Mouse (Mus musculus) embryonic facial prominence, embryonic 11.5 days (tissue): ENCODE measurements around the gene Letmd1. TPM values are rescaled to one million over a fixed set of nuclear protein-coding genes. Genes with fewer than 3 reads are reported as not detected.

ENCODE experiments used
- ATAC-seq: fragments of 200-750 bp; cut with Nextera tagmentation; replicated peaks from 2 replicates; pipeline ENCODE4 v1.8.0; 2017; ENCODE audit warnings: low read depth; ENCODE audit not compliant: insufficient number of reproducible peaks, low FRiP score, low TSS enrichment
- DNase-seq: peaks from one replicate; pipeline ENCODE4 v3.0.0-alpha.2; 2015; ENCODE audit warnings: low spot score
- H3K27ac ChIP-seq: fragments of 300-500 bp; sonication (generic); replicated peaks from 2 replicates; pipeline ENCODE4 v1.5.1; 2014; ENCODE audit warnings: mild to moderate bottlenecking, low read depth, low read length, control low read depth
- H3K27me3 ChIP-seq: fragments of 300-500 bp; sonication (generic); 2 replicates; pipeline ENCODE4 v1.6.1; 2014; ENCODE audit warnings: mild to moderate bottlenecking, low read length, moderate library complexity, mixed read lengths; ENCODE audit not compliant: control insufficient read depth, insufficient read depth
- H3K36me3 ChIP-seq: fragments of 300-500 bp; sonication (generic); replicated peaks from 2 replicates; pipeline ENCODE4 v1.6.1; 2014; ENCODE audit warnings: low read depth, mild to moderate bottlenecking, low read length, moderate library complexity, mixed read lengths; ENCODE audit not compliant: control insufficient read depth, insufficient read depth
- H3K4me1 ChIP-seq: fragments of 300-500 bp; sonication (generic); 2 replicates; pipeline ENCODE4 v1.6.1; 2014; ENCODE audit warnings: low read length, mixed read lengths; ENCODE audit not compliant: control insufficient read depth, insufficient read depth
- H3K4me2 ChIP-seq: fragments of 300-500 bp; sonication (generic); 2 replicates; pipeline ENCODE4 v1.6.1; 2014; ENCODE audit warnings: low read depth, mild to moderate bottlenecking, control low read depth, low read length, moderate library complexity
- H3K4me3 ChIP-seq: fragments of 300-500 bp; sonication (generic); 2 replicates; pipeline ENCODE4 v1.5.1; 2014; ENCODE audit warnings: low read depth, low read length, control low read depth
- H3K9ac ChIP-seq: fragments of 300-500 bp; sonication (generic); replicated peaks from 2 replicates; pipeline ENCODE4 v1.6.1; 2014; ENCODE audit warnings: mild to moderate bottlenecking, control low read depth, low read length
- H3K9me3 ChIP-seq: fragments of 300-500 bp; sonication (generic); replicated peaks from 2 replicates; pipeline ENCODE4 v1.6.1; 2016; ENCODE audit warnings: mild to moderate bottlenecking, low read length, inconsistent platforms, mixed read lengths; ENCODE audit not compliant: control insufficient read depth
- WGBS: fragments of 180-500 bp; shearing (Covaris S2); extraction: QIAGEN DNeasy Blood & Tissue Kit; methylation state at CpG from one replicate; pipeline ENCODE4 v1.1.7; 2014; 5-methylcytosine and 5-hydroxymethylcytosine counted together
- polyA plus RNA-seq: library from polyadenylated mRNA; unstranded; fragments of >200 nt; fragmentation: Nextera tagmentation; extraction: Ambion mirVana; gene quantifications from 2 replicates; pipeline ENCODE4 v1.2.1, GENCODE M21; 2014

The Letmd1 gene
- polyA plus RNA-seq, 1 experiment from 2014 or later, result 40.1 TPM

GRCm38 (mm10) chr15:100469189-100469545 is 344 bp downstream of the Letmd1 start:
- ATAC-seq (no peak; the same call in 1 of the 2 replicates), DNase-seq (no peak)
- Histone ChIP-seq H3K27ac (peak overlapping the region; percentile 47; the same call in 1 of the 2 replicates), H3K27me3 (no peaks in the 10 kb centered on the region), H3K9ac (peak overlapping the region; percentile 86), H3K4me1 (peaks cover 2% of the 10 kb centered on the region; the same call in 1 of the 2 replicates), H3K9me3 (no peaks in the 10 kb centered on the region), H3K4me3 (peak overlapping the region; percentile 85), H3K36me3 (no peaks in the 10 kb centered on the region), H3K4me2 (peak overlapping the region; percentile 58)
- under 1% methylated on average over 19 of the region's 19 CpGs for WGBS

- DNase-seq, result no peak
- Histone ChIP-seq H3K4me3 (peak overlapping the region; percentile 85), H3K27ac (no peak overlapping the region), H3K4me1 (peaks cover 2% of the 10 kb centered on the region; the same call in 1 of the 2 replicates), H3K27me3 (no peaks in the 10 kb centered on the region), H3K9me3 (no peaks in the 10 kb centered on the region), H3K4me2 (peak overlapping the region; percentile 58), H3K36me3 (no peaks in the 10 kb centered on the region), H3K9ac (no peak overlapping the region)
- no peak for ATAC-seq
- 64% methylated on average over 10 of the region's 10 CpGs for WGBS
Measured at GRCm38 (mm10) chr15:100470037-100470436, 1.2 kb downstream of the Letmd1 start.

GRCm38 (mm10) chr15:100473926-100474503 is 5.2 kb downstream of the Letmd1 start:
- H3K27ac ChIP-seq, result no peak overlapping the region
- H3K27me3 ChIP-seq, result no peaks in the 10 kb centered on the region
- no peak overlapping the region for H3K4me3 ChIP-seq
- H3K9ac ChIP-seq, result no peak overlapping the region
- no peaks in the 10 kb centered on the region for H3K9me3 ChIP-seq
- WGBS, result 86% methylated on average over 7 of the region's 7 CpGs
- DNase-seq (no peak), ATAC-seq (no peak)
- H3K4me1 ChIP-seq, result no peaks in the 10 kb centered on the region; the same call in 1 of the 2 replicates
- no peak overlapping the region for H3K4me2 ChIP-seq
- H3K36me3 ChIP-seq, result no peaks in the 10 kb centered on the region

GRCm38 (mm10) chr15:100478351-100478750 is 9.5 kb downstream of the Letmd1 start:
- no peak; the same call in 1 of the 2 replicates for ATAC-seq
- no peak overlapping the region for H3K27ac ChIP-seq
- H3K4me1 ChIP-seq, result no peaks in the 10 kb centered on the region
- H3K9me3 ChIP-seq, result no peaks in the 10 kb centered on the region
- H3K36me3 ChIP-seq, result no peaks in the 10 kb centered on the region; the same call in 1 of the 2 replicates
- 88% methylated on average over 10 of the region's 10 CpGs for WGBS
- DNase-seq, result no peak
- H3K9ac ChIP-seq, result no peak overlapping the region
- no peak overlapping the region for H3K4me2 ChIP-seq
- H3K4me3 ChIP-seq, result no peak overlapping the region
- H3K27me3 ChIP-seq, result no peaks in the 10 kb centered on the region

- WGBS, result 71% methylated on average over 4 of the region's 4 CpGs
- peaks cover 5% of the 10 kb centered on the region for H3K36me3 ChIP-seq
Measured at GRCm38 (mm10) chr15:100478925-100479324, 10.1 kb downstream of the Letmd1 start.

GRCm38 (mm10) chr15:100485576-100485975 is 16.8 kb downstream of the Letmd1 start:
- no peak overlapping the region for H3K4me2 ChIP-seq
- no peaks in the 10 kb centered on the region; the same call in 1 of the 2 replicates for H3K4me1 ChIP-seq
- H3K27me3 ChIP-seq, result no peaks in the 10 kb centered on the region
- no peaks in the 10 kb centered on the region for H3K9me3 ChIP-seq
- no peak overlapping the region for H3K9ac ChIP-seq
- no peak overlapping the region for H3K4me3 ChIP-seq
- H3K27ac ChIP-seq, result no peak overlapping the region
- peaks cover 10% of the 10 kb centered on the region for H3K36me3 ChIP-seq
- 85% methylated on average over 3 of the region's 3 CpGs for WGBS
- no peak for DNase-seq
- ATAC-seq, result no peak

More at GRCm38 (mm10) chr15:100478925-100479324, 10.1 kb downstream of the Letmd1 start:
- ATAC-seq (no peak), DNase-seq (no peak)
- no peaks in the 10 kb centered on the region for H3K27me3 ChIP-seq
- no peaks in the 10 kb centered on the region for H3K4me1 ChIP-seq
- no peak overlapping the region for H3K4me2 ChIP-seq
- no peaks in the 10 kb centered on the region for H3K9me3 ChIP-seq
- no peak overlapping the region for H3K4me3 ChIP-seq
- no peak overlapping the region for H3K9ac ChIP-seq
- H3K27ac ChIP-seq, result no peak overlapping the region

- Histone ChIP-seq H3K36me3 (peaks cover 10% of the 10 kb centered on the region), H3K4me3 (no peak overlapping the region), H3K9ac (no peak overlapping the region), H3K9me3 (no peaks in the 10 kb centered on the region), H3K4me1 (no peaks in the 10 kb centered on the region; the same call in 1 of the 2 replicates), H3K4me2 (no peak overlapping the region), H3K27me3 (no peaks in the 10 kb centered on the region), H3K27ac (no peak overlapping the region)
- 23% methylated on average over 7 of the region's 7 CpGs for WGBS
- no peak for ATAC-seq
- DNase-seq, result peak; percentile 61
Measured at GRCm38 (mm10) chr15:100486450-100486849, 17.6 kb downstream of the Letmd1 start.

- 93% methylated on average over 2 of the region's 2 CpGs for WGBS
- no peak overlapping the region for H3K27ac ChIP-seq
- no peaks in the 10 kb centered on the region for H3K27me3 ChIP-seq
- no peaks in the 10 kb centered on the region for H3K9me3 ChIP-seq
- no peak overlapping the region for H3K9ac ChIP-seq
- H3K4me3 ChIP-seq, result no peak overlapping the region
- ATAC-seq (no peak), DNase-seq (no peak)
- H3K4me1 ChIP-seq, result peaks cover 2% of the 10 kb centered on the region; the same call in 1 of the 2 replicates
- H3K4me2 ChIP-seq, result no peak overlapping the region
- H3K36me3 ChIP-seq, result peaks cover 10% of the 10 kb centered on the region
Measured at GRCm38 (mm10) chr15:100487050-100487449, 18.2 kb downstream of the Letmd1 start.
